ENCODE assay signal across 23 mouse cellular contexts in the genomic region with DNA sequence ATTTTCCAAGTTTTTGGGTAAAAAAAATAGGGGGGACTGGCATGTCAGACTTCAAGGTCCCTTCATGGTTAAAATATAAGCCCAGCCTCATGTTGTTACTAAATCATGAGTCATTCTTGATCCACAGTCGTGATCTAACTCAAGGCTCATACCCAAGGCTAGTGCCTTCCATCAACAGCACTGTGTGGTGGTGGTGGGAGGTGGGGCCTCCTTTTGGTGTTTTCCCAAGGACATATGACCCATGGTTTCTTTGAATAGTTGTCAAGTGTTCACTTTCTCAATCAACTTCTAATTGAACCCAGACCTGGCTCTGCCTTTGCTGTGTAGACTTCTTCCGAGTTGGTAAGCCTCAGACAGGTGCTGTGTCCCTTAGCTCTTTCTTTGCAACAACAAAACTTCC. TPM values are rescaled to one million over a fixed set of nuclear protein-coding genes. Genes with fewer than 3 reads are reported as not detected.
DNase-seq lines count a peak whose midpoint lies in the region; ATAC-seq lines count a peak whose summit lies in the region.
"Had no signal": no experiment of that assay in that cellular context is flagged by ENCODE, and none has a peak within 500 bp of the region (broad histone marks: within the 10 kb centered on the region; RNA-seq: fewer than 3 reads in every experiment).

No protein-coding gene starts in this region.

- no peaks in the 10 kb centered on the region for H3K9me3 ChIP-seq in kidney, embryonic 15.5 days (replicated peaks)
- no peaks in the 10 kb centered on the region for H3K9me3 ChIP-seq in intestine, embryonic 16.5 days (ENCODE audit: control insufficient read depth, low read length)
- H3K9me3 ChIP-seq in hindbrain, embryonic 16.5 days (ENCODE audit: control insufficient read depth, low read length) = no peaks in the 10 kb centered on the region
- H3K9me3 ChIP-seq: embryonic facial prominence, embryonic 13.5 days; forebrain, embryonic 13.5 days; G1E; heart, embryonic 12.5 days; hindbrain, embryonic 15.5 days had no signal

- no peaks in the 10 kb centered on the region for H3K27me3 ChIP-seq in kidney, embryonic 15.5 days
- H3K27me3 ChIP-seq in intestine, embryonic 16.5 days (replicated peaks; ENCODE audit: control insufficient read depth, insufficient read depth, low read length) = no peaks in the 10 kb centered on the region
- no peaks in the 10 kb centered on the region for H3K27me3 ChIP-seq in hindbrain, embryonic 16.5 days (replicated peaks; ENCODE audit: control insufficient read depth, insufficient read depth, low read length)
- H3K27me3 ChIP-seq: embryonic facial prominence, embryonic 13.5 days; forebrain, embryonic 13.5 days; heart, embryonic 12.5 days; hindbrain, embryonic 15.5 days had no signal

- no peak overlapping the region for H3K9ac ChIP-seq in kidney, embryonic 15.5 days
- no peak overlapping the region for H3K9ac ChIP-seq in intestine, embryonic 16.5 days (ENCODE audit: low read depth, low read length)
- no peak overlapping the region for H3K9ac ChIP-seq in hindbrain, embryonic 16.5 days (ENCODE audit: low read depth, low read length)
- H3K9ac ChIP-seq: embryonic facial prominence, embryonic 13.5 days; forebrain, embryonic 13.5 days; forebrain, postnatal 0 days; heart, embryonic 12.5 days; hindbrain, embryonic 15.5 days had no signal

- H3K4me3 ChIP-seq in kidney, embryonic 15.5 days (replicated peaks) = no peak overlapping the region
- H3K4me3 ChIP-seq in intestine, embryonic 16.5 days (ENCODE audit: low read length) = no peak overlapping the region
- no peak overlapping the region for H3K4me3 ChIP-seq in hindbrain, embryonic 16.5 days (ENCODE audit: low read length)
- H3K4me3 ChIP-seq: embryonic facial prominence, embryonic 13.5 days; forebrain, embryonic 13.5 days; heart, embryonic 12.5 days; hindbrain, embryonic 15.5 days had no signal

- H3K4me1 ChIP-seq in kidney, embryonic 15.5 days = peaks cover 17% of the 10 kb centered on the region
- peaks cover 15% of the 10 kb centered on the region for H3K4me1 ChIP-seq in intestine, embryonic 16.5 days (ENCODE audit: control insufficient read depth, insufficient read depth, low read length)
- no peaks in the 10 kb centered on the region for H3K4me1 ChIP-seq in hindbrain, embryonic 16.5 days (ENCODE audit: control insufficient read depth, insufficient read depth, low read depth, low read length)

- H3K4me2 ChIP-seq in kidney, embryonic 15.5 days = no peak overlapping the region
- H3K4me2 ChIP-seq in intestine, embryonic 16.5 days (ENCODE audit: low read depth, low read length) = no peak overlapping the region
- H3K4me2 ChIP-seq in hindbrain, embryonic 16.5 days (ENCODE audit: low read length) = no peak overlapping the region
- H3K4me2 ChIP-seq: embryonic facial prominence, embryonic 13.5 days; forebrain, embryonic 13.5 days; heart, embryonic 12.5 days; hindbrain, embryonic 15.5 days had no signal

- 0 out of 2 replicates have a peak overlapping the region, but pooled peaks have one; percentile 11 for H3K27ac ChIP-seq in kidney, embryonic 15.5 days
- no peak overlapping the region for H3K27ac ChIP-seq in intestine, embryonic 16.5 days (ENCODE audit: low read length)
- no peak overlapping the region for H3K27ac ChIP-seq in hindbrain, embryonic 16.5 days (ENCODE audit: low read depth, low read length)
- H3K27ac ChIP-seq: embryonic facial prominence, embryonic 13.5 days; forebrain, embryonic 13.5 days; hindbrain, embryonic 15.5 days had no signal

- WGBS in kidney, embryonic 15.5 days = 57% methylated on average over 2 of the region's 2 CpGs
- WGBS in intestine, embryonic 16.5 days = 67% methylated on average over 2 of the region's 2 CpGs
- 85% methylated on average over 2 of the region's 2 CpGs for WGBS in hindbrain, embryonic 16.5 days

- no peak for DNase-seq in kidney, postnatal 14 days
- DNase-seq in NIH3T3 (ENCODE audit: low read depth) = peak; percentile 23
- peak; percentile 63 for DNase-seq in adrenal gland, adult 8-10 months
- peak; percentile 50 to 61 for DNase-seq in adrenal gland, postnatal 36 days
- DNase-seq: B cell, adult 2 months; cerebellum, adult 11 months; cerebellum, adult 8-10 months; cerebellum, postnatal 14 days; embryo, embryonic 11 days; forebrain, postnatal 0 days; gastrocnemius, postnatal 14 days; kidney, adult 18-20 months had no signal

- no peak for ATAC-seq in kidney, embryonic 15.5 days (replicated peaks; ENCODE audit: low FRiP score)
- ATAC-seq in intestine, embryonic 16.5 days = no peak
- ATAC-seq in hindbrain, embryonic 16.5 days = no peak
- ATAC-seq: CD4-positive, CD25-positive, alpha-beta regulatory T cell, adult 4 months; forebrain, embryonic 13.5 days; forebrain, postnatal 0 days; inflammation-experienced regulatory T-cells, adult 6 months had no signal

- H3K36me3 ChIP-seq in kidney, embryonic 15.5 days = no peaks in the 10 kb centered on the region
- no peaks in the 10 kb centered on the region for H3K36me3 ChIP-seq in intestine, embryonic 16.5 days (ENCODE audit: control insufficient read depth, insufficient read depth, low read length)
- no peaks in the 10 kb centered on the region for H3K36me3 ChIP-seq in hindbrain, embryonic 16.5 days (ENCODE audit: control insufficient read depth, insufficient read depth, low read length)
- H3K36me3 ChIP-seq: embryonic facial prominence, embryonic 13.5 days; G1E; heart, embryonic 12.5 days; hindbrain, embryonic 15.5 days had no signal

RNA-seq across cellular contexts. Expression of a gene that starts 44.5 kb away (rescaled TPM):
- 1.2 and 1.3 TPM in 2 replicates for polyA plus RNA-seq in kidney, embryonic 15.5 days (2015; fragmentation: Nextera tagmentation; extraction: Ambion mirVana)
- under 1 TPM; 0.06 to 0.27 (median 0.21) TPM for total RNA-seq in adrenal gland, adult 8-10 months (2022)
- total RNA-seq in adrenal gland, postnatal 36 days (2021) = under 1 TPM; 0.10 to 0.23 TPM
- polyA plus RNA-seq in intestine, embryonic 16.5 days (2015; fragmentation: Nextera tagmentation; extraction: Ambion mirVana) = 0.84 and 1.4 TPM in 2 replicates
- polyA plus RNA-seq in hindbrain, embryonic 16.5 days (2015; fragmentation: Nextera tagmentation; extraction: Ambion mirVana) = 0.40 and 0.46 TPM in 2 replicates
- total RNA-seq: common myeloid progenitor, adult 5-6 weeks; gastrocnemius, postnatal 14 days had no signal
- polyA plus RNA-seq: CD4-positive, CD25-positive, alpha-beta regulatory T cell, adult 4 months; inflammation-experienced regulatory T-cells, adult 6 months had no signal

RNA-seq across cellular contexts. Expression of a gene that starts 51.7 kb away (rescaled TPM):
- polyA plus RNA-seq in kidney, embryonic 15.5 days (2015; fragmentation: Nextera tagmentation; extraction: Ambion mirVana) = 4.6 TPM in 2 replicates
- 10 to 100 TPM in 1 of 4 experiments, 1 to 10 TPM in 3; 3.0 to 12.0 (median 5.2) TPM for total RNA-seq in adrenal gland, adult 8-10 months (2022)
- 1 to 10 TPM; 2.5 to 4.1 TPM for total RNA-seq in adrenal gland, postnatal 36 days (2021)
- polyA plus RNA-seq in intestine, embryonic 16.5 days (2015; fragmentation: Nextera tagmentation; extraction: Ambion mirVana) = 3.0 and 3.7 TPM in 2 replicates
- 3.3 and 3.8 TPM in 2 replicates for polyA plus RNA-seq in hindbrain, embryonic 16.5 days (2015; fragmentation: Nextera tagmentation; extraction: Ambion mirVana)
- polyA plus RNA-seq: G1E had no signal
